Mouse (Mus musculus): ENCODE measurements at regions not wholly inside any gene's neighbourhood (a gene's known extent, or its start where the extent isn't known, plus 50 kb on each side); places are given as distances from the start of the nearest gene placed in this dataset.
A peak's percentile ranks its signal among the peaks of the same experiment; 100 is the strongest.

DNA sequence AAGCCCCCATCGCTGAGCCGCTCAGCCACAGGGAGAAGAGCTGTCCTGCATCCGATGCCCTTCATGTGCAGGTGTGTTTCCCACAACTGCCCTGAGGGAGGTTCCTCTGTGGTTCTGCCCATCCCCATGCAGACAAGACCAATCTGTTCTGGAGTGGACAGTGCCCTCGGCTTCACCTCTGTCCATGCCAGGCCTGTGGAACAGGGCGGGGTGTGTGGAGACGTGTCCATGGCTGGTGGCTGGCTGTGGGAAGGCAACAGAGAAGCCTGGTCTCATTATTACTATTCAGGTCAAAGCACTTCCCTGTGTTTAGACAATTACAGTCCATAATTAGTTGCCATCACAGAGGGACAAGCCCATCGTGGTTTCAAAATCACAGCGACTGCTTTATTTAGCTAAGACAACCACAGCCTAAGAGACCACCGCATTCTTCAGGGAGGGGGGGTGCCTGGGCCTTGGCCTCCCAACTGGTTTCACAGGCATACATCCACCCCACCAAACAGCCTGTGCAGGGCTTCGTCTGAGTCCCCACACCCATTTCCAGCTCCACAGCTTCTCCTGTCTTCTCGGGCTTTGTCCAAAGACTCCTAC, 97.7 kb downstream of the Rplp1 start:
- DNase-seq: no peak

GRCm38 (mm10) chr9:61815995-61816394, 98.3 kb downstream of the Rplp1 start:
- DNase-seq: no peak

DNA sequence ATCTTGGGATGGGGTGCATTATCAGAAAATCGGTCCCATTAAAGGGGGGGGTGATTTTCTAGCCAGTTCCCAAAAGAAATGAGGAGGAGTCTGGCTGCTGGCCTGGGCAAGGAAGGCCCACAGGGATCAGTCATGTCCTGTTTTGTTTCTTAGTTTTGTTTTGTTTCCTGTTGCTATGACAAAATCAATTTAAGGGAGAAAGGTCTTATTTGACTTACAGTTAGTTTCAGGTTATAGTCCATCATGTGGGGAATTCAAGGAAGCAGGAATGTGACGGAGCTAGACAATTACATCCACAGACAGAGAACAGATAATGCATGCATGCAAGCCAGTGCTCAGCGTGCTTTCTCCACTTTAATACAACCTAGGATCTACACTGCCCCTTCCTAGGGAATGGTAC, 101.1 kb downstream of the Rplp1 start:
- DNase-seq: no peak

DNA sequence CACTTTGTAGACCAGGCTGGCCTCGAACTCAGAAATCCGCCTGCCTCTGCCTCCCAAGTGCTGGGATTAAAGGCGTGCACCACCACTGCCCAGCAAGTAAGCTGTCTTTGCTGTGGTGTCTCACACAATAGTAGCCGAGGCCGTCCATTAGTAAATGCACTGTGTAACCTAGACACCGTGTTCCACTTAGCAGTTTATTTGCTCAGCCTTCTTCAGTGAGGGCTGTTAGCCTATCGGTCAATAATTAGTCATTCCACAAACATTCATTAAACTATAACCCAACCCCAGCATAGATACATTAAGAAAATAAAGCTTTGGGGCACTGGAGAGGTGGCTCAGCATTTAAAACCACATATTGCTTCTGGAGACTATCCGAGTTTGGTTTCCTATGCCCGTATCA, 102.0 kb downstream of the Rplp1 start:
- no peak for DNase-seq

DNA sequence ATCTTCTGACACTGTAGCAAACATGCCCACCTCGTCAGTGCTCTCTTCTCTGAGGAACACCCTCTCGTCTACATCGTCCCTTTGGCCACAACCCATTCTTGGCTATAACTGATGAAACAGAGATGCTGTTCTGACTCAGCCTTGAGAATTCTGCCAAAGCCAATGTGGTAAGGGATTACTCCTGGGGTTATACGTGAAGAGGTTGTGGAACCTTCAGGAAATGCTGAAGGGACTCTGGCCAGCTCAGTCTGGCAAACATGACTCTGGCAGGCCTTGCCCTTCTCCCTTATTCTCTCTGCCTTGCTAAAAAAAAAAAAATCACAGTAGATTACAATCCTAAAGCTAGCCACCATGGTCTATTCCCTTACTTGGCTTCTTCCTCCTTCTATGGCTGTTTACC, 103.9 kb downstream of the Rplp1 start:
- DNase-seq: no peak

- no peak for DNase-seq
Measured at GRCm38 (mm10) chr9:61808351-61809225, 105.8 kb downstream of the Rplp1 start.

DNA sequence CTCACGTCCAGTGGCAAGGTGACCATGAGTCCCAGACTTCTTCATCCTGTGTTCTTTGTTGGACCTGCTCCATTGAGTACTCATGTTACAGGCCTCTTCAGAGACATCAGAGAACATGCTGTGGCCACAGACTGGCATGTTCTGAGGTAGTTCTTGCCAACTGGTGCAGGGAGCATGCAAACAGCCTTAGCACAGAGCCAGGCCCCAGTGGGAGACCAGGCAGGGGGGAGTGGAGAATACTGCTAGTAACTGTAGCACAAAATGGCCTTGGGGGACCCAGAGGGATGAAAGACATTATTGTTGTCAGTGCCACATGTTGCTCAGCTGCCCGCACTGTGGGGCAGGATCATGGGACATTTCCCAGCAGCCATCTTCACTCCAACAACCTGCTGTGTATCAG, 108.4 kb downstream of the Rplp1 start:
- DNase-seq: no peak

GRCm38 (mm10) chr9:61803555-61803954, 110.8 kb downstream of the Rplp1 start:
- DNase-seq: no peak

GRCm38 (mm10) chr9:61802694-61803093, 111.6 kb downstream of the Rplp1 start:
- no peak for DNase-seq

DNA sequence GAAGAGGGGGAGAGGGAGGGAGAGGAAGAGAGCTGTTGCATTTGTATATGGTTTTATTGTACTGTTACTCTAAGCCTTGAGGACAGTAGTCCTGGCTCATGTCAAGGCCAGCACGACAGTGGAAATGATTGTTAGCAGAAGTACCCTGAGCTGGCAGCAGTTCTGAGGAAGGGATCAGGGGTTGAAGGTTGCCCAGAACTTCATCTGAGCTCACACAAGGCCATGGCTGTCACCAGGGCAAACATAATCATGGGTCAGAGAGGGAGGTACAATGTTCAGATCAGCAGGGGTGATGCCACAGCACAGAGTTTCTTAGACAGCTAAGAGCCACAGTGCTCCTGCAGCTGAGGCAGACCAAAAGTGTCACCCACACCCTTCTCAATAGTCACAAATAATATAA, 114.8 kb downstream of the Rplp1 start:
- no peak for DNase-seq

DNA sequence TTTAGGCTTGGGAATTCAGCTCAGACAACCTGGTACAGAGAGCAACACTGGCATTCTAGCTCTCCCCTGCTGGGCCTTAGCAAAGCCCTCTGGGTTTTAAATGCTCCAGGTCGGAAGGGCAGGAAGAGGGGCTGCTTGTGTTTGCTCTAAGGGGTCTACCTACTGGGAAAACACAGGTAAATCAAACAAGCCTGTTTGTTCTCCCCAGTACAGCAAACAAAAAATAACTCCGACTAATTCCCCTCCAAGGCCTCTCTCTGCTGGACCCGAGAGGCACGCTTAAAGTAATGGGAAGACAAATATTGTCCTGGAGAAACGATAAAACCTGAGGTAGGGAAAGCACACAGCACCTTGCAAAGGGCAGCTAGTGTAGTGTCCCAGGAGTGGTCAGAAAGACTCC, 118.4 kb downstream of the Rplp1 start:
- no peak for DNase-seq

- no peak for DNase-seq
Measured at GRCm38 (mm10) chr9:61791435-61792064, 122.8 kb downstream of the Rplp1 start.

- no peak for DNase-seq
Measured at GRCm38 (mm10) chr9:61790849-61791248, 123.5 kb downstream of the Rplp1 start.

DNA sequence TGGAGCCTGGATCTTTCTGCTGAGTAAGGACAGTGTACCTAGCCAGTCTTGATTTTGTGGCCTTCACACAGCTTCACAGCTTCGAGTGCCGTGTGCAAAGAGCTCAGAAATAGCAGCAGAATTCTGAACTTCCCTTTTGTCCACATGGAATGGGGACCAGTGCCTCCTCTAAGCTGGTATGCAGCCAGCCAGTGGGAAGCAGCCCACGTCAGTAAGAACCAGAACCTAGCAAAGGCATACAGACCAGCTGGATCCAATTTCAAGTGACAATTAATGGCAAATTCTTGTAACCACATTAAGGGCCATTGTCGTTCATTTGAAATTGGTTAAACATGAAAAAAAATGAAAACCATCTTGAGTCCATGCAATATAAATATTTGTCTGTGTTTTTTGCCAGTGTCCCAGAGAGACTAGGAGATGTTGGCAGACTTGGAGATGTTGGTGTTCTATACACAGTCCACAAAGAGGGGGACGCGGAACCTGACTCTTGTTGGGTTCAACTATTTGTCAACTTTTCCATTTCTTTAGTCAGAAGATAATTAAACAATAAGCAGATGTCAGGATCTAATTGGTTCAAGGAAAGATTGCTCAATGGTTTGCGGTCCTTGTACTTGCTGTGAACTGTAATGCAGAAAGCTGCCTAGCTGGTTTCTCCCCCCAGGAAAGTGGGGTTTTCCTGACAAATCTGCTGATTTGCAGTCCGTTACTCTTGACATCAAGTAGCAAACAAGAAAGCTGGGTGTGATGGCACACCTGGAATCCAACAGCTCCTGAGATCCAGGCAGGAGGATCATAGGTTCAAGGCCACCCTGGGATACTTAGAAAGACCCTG, 125.1 kb downstream of the Rplp1 start:
- no peak for DNase-seq

- no peak for DNase-seq
Measured at GRCm38 (mm10) chr9:61781469-61781868, 132.9 kb downstream of the Rplp1 start.

GRCm38 (mm10) chr9:61780186-61780939, 134.0 kb downstream of the Rplp1 start:
- DNase-seq: no peak

- DNase-seq: no peak
Measured at GRCm38 (mm10) chr9:61779165-61779564, 135.2 kb downstream of the Rplp1 start.

DNA sequence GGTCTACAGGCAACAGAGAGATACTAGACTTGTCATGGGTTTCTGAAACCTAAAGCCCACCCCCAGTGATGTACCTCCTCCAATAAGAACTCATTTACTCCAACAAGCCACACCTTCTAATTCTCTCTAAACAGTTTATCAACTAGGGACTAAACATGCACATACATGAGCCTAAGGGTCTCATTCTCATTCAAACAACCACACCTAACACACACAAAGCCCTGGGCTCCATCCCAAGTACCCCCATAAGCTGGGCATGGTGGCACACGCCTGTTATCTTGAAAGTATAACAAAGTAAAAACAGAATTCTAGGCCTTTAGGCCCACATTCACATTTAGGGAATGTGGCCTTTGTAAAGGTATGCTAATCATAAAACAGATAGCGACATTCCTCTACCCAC, 137.9 kb downstream of the Rplp1 start:
- no peak for DNase-seq

DNA sequence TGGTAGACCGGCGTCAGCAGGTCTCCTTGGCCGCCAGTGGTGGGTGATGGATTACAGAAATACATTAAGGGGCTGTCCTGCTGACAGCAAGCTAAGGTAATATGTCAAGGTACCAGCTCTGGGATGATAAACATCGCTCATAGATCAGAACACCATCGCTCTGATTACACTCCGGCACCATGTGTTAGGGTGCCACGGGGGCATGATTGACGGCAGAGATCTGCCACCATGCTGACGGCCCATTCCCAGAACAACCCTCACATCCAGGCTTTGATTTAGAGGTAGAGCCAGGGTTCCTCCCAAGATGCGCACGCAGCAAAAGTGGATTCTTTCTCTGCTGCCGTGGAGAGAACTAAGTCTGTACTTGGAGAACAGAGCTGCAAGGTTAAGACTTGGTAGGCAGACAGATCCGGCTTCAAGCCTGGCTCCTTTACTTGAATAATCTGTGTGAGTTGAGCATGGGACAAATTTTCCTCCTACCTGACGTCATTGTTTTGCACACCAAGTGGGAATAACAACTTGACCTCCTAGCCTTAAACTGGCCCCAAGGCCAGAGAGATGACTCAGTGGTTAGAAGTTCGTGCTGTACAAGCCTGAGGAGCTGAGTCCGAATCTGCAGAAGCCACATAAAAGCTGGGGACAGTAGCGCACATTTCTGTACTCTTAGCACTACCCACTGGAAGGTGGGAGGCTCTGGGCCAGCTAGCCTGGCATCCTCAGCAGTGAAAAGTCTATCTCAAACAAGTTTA, 144.0 kb downstream of the Rplp1 start:
- DNase-seq: no peak

DNA sequence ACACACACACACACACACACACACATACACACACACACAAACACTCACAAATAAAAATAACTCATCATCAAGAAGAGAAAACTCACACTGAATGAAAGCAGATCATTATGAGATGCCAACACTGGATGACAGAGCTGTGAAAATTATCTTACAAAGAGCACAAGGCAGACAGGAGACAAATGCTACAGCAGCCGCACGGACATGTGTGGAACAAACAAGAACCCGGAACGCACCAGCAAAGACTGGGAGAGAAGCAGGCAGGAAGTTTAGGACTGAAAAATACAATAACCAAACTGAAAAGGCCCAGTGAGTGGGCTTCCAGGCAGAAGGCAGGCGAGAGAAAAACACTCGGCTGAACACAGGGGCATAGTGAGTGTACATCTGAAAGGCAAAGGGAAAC, 148.2 kb downstream of the Rplp1 start:
- DNase-seq: no peak

- peak; percentile 31 to 51 for DNase-seq
Measured at GRCm38 (mm10) chr9:61765366-61765765, 149.0 kb downstream of the Rplp1 start.

DNA sequence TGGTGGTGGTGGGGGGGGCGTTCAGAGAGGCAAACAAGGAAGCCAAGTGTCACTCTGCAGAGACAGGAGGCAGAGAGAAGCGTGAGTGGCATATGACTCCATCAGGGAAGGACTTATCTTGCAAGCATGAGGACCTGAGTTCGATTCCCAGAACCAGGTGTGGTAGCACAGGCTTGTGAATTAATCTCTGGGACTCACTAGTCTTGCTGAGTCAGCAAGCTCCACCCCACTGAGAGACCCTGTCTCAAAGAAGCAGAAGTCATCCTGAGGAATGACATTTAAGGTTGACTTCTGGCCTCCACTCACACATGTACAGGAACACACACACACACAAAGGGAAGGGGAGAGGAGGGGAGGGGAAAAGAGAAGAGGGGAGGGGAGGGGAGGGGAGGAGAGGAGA, 156.5 kb downstream of the Rplp1 start:
- no peak for DNase-seq
